Mouse (Mus musculus) midbrain, embryonic 14.5 days (tissue): ENCODE results near the gene Ccdc180. TPM values are rescaled to one million over a fixed set of nuclear protein-coding genes. Genes with fewer than 3 reads are reported as not detected.

Experiments
- ATAC-seq: fragments of 200-750 bp; cut with Nextera tagmentation; 2 replicates; pipeline ENCODE4 v1.8.0; 2017; ENCODE audit warnings: moderate number of reproducible peaks, moderate library complexity; ENCODE audit not compliant: low FRiP score, low TSS enrichment
- DNase-seq: peaks from one replicate; pipeline ENCODE4 v3.0.0-alpha.2; 2015
- H3K27ac ChIP-seq: fragments of 300-500 bp; sonication (generic); replicated peaks from 2 replicates; pipeline ENCODE4 v1.5.1; 2014; ENCODE audit warnings: mild to moderate bottlenecking, low read depth, low read length, moderate library complexity
- H3K27me3 ChIP-seq: fragments of 300-500 bp; sonication (generic); 2 replicates; pipeline ENCODE4 v1.6.1; 2014; ENCODE audit warnings: low read length, control low read depth, mixed read lengths; ENCODE audit not compliant: control insufficient read depth, insufficient read depth
- H3K36me3 ChIP-seq: fragments of 300-500 bp; sonication (generic); 2 replicates; pipeline ENCODE4 v1.6.1; 2014; ENCODE audit warnings: low read length, control low read depth; ENCODE audit not compliant: control insufficient read depth, insufficient read depth
- H3K4me1 ChIP-seq: fragments of 300-500 bp; sonication (generic); 2 replicates; pipeline ENCODE4 v1.6.1; 2014; ENCODE audit warnings: mild to moderate bottlenecking, antibody characterized with exemption, low read length, control low read depth; ENCODE audit not compliant: control insufficient read depth, insufficient read depth
- H3K4me2 ChIP-seq: fragments of 300-500 bp; sonication (generic); 2 replicates; pipeline ENCODE4 v1.6.1; 2014; ENCODE audit warnings: mild to moderate bottlenecking, low read length, moderate library complexity
- H3K4me3 ChIP-seq: fragments of 300-500 bp; sonication (generic); replicated peaks from 2 replicates; pipeline ENCODE4 v1.5.1; 2014; ENCODE audit warnings: low read depth, low read length
- H3K9ac ChIP-seq: fragments of 300-500 bp; sonication (generic); replicated peaks from 2 replicates; pipeline ENCODE4 v1.6.1; 2014; ENCODE audit warnings: mild to moderate bottlenecking, low read length, moderate library complexity
- H3K9me3 ChIP-seq: fragments of 300-500 bp; sonication (generic); 2 replicates; pipeline ENCODE4 v1.6.1; 2016; ENCODE audit warnings: low read length, control low read depth, mixed read lengths; ENCODE audit not compliant: control insufficient read depth
- WGBS: fragments of 180-500 bp; shearing (Covaris S2); extraction: QIAGEN DNeasy Blood & Tissue Kit; methylation state at CpG from one replicate; pipeline ENCODE4 v1.1.7; 2014; 5-methylcytosine and 5-hydroxymethylcytosine counted together
- polyA plus RNA-seq: library from polyadenylated mRNA; unstranded; fragments of >200 nt; fragmentation: Nextera tagmentation; extraction: Ambion mirVana; gene quantifications from 2 replicates; pipeline ENCODE4 v1.2.1, GENCODE M21; 2014

Ccdc180 gene
- polyA plus RNA-seq, 1 experiment from 2014 or later, result 0.14 TPM

DNA sequence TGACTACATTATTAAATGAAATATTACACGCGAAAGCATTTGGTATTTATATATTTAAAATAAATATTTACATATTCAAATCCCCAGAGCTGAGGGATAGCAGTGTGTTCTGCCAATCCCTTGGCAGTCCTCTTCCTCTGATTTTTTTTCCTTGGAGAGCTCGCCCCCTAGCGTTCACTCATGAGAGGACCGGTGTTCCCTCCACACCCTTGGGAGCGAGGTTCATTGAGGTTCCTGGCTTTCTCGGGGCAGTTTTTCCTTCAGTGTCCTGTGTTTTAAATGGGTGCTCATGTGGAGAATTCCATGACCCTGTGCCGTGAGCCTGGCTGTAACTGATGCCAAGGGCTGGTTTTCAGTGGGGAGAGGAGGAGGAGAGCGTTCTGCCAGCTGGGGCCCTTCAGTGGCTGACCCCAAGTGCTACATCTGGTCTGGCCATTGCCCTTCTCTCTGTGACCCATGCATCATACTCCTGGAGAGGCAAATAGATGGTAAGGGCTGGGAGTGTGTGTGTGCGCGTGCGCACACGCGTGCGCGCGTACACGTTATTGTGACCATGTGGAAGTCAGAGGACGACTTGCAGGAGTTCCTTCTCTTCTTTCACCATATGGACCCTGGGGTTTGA, 34.2 kb upstream of the Ccdc180 start:
- H3K4me2 ChIP-seq, result no peak overlapping the region
- 44% methylated on average over 19 of the region's 19 CpGs for WGBS
- no peak; the same call in 1 of the 2 replicates for ATAC-seq

GRCm38 (mm10) chr4:45861160-45861559, 28.9 kb upstream of the Ccdc180 start:
- Histone ChIP-seq H3K9ac (no peak overlapping the region), H3K4me3 (no peak overlapping the region), H3K36me3 (no peaks in the 10 kb centered on the region), H3K4me1 (no peaks in the 10 kb centered on the region), H3K27me3 (no peaks in the 10 kb centered on the region), H3K4me2 (no peak overlapping the region), H3K9me3 (no peaks in the 10 kb centered on the region), H3K27ac (no peak overlapping the region)
- no peak for ATAC-seq
- DNase-seq, result no peak
- WGBS, result 50% methylated on average over 5 of the region's 5 CpGs

More for the DNA sequence above, 34.2 kb upstream of the Ccdc180 start:
- no peaks in the 10 kb centered on the region for H3K36me3 ChIP-seq
- no peak overlapping the region for H3K27ac ChIP-seq
- peak; percentile 89 for DNase-seq
- no peaks in the 10 kb centered on the region for H3K27me3 ChIP-seq
- H3K4me1 ChIP-seq, result no peaks in the 10 kb centered on the region
- H3K9me3 ChIP-seq, result no peaks in the 10 kb centered on the region
- no peak overlapping the region for H3K4me3 ChIP-seq
- no peak overlapping the region for H3K9ac ChIP-seq

GRCm38 (mm10) chr4:45867416-45867815, 22.7 kb upstream of the Ccdc180 start:
- ATAC-seq (no peak), DNase-seq (no peak)
- Histone ChIP-seq H3K27ac (no peak overlapping the region), H3K9ac (no peak overlapping the region), H3K4me3 (no peak overlapping the region), H3K27me3 (no peaks in the 10 kb centered on the region), H3K36me3 (no peaks in the 10 kb centered on the region), H3K4me1 (0 out of 2 replicates have a peak, but pooled peaks cover 4% of the 10 kb centered on the region), H3K9me3 (no peaks in the 10 kb centered on the region), H3K4me2 (no peak overlapping the region)
- WGBS, result 57% methylated on average over 8 of the region's 8 CpGs

GRCm38 (mm10) chr4:45869021-45869815, 20.9 kb upstream of the Ccdc180 start:
- WGBS, result 27% methylated on average over 24 of the region's 24 CpGs
- Histone ChIP-seq H3K36me3 (no peaks in the 10 kb centered on the region), H3K4me2 (peak overlapping the region; percentile 14), H3K4me3 (no peak overlapping the region), H3K27me3 (no peaks in the 10 kb centered on the region), H3K9me3 (no peaks in the 10 kb centered on the region), H3K9ac (no peak overlapping the region), H3K27ac (no peak overlapping the region), H3K4me1 (0 out of 2 replicates have a peak, but pooled peaks cover 4% of the 10 kb centered on the region)
- DNase-seq (peak; percentile 32), ATAC-seq (no peak)

DNA sequence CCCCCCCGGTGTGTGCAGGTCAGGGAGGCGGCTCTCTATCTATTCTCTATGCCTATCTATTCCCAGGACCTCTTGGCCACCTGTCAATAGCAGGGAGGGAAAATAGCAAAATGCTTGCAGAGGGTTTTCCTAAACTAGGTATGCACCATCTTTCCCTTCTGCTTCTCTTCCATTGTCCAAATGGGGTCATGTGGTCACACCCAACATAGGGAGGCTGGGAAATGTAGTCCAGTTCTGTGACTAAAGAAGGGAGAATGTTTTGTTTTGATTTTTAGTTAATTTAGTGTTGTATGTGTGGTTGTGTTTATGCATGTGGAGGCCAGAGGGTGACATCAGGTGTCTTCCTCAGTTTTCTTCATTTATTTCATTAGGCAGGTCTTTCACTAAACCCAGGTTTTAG, 18.0 kb upstream of the Ccdc180 start:
- Histone ChIP-seq H3K36me3 (no peaks in the 10 kb centered on the region), H3K27ac (no peak overlapping the region), H3K4me3 (no peak overlapping the region), H3K4me1 (0 out of 2 replicates have a peak, but pooled peaks cover 4% of the 10 kb centered on the region), H3K4me2 (no peak overlapping the region), H3K9me3 (0 out of 2 replicates have a peak, but pooled peaks cover 7% of the 10 kb centered on the region), H3K9ac (no peak overlapping the region), H3K27me3 (no peaks in the 10 kb centered on the region)
- DNase-seq (no peak), ATAC-seq (no peak)
- WGBS, result 96% methylated on average over 2 of the region's 2 CpGs

DNA sequence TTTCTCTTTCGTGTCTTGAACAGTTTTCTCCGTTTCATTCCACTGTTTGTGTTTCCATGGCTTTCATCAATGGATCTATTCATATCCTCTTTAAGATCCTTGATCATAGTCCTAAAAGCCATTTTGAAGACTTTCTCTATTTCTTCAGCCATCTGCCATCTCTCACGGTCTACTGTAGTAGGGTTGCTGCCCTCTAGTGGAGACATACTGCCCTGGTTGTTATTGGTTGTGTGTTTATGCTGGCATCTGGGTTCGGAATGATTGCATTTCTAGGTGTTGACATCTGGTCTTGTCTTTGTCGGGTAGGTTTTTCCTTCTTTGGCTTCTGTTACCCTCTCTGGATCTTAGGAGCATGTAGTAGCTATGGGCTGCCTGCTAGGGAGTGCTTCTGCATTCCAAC, 11.2 kb upstream of the Ccdc180 start:
- Histone ChIP-seq H3K36me3 (no peaks in the 10 kb centered on the region), H3K9me3 (0 out of 2 replicates have a peak, but pooled peaks cover 7% of the 10 kb centered on the region), H3K4me1 (no peaks in the 10 kb centered on the region), H3K27me3 (no peaks in the 10 kb centered on the region), H3K4me2 (no peak overlapping the region), H3K27ac (no peak overlapping the region), H3K9ac (no peak overlapping the region), H3K4me3 (no peak overlapping the region)
- DNase-seq (peak; percentile 86), ATAC-seq (no peak)
- 42% methylated on average over 5 of the region's 5 CpGs for WGBS

- no peak for DNase-seq
- H3K4me2 ChIP-seq, result no peak overlapping the region
- H3K27ac ChIP-seq, result no peak overlapping the region
- no peaks in the 10 kb centered on the region for H3K4me1 ChIP-seq
- H3K9me3 ChIP-seq, result no peaks in the 10 kb centered on the region
- H3K4me3 ChIP-seq, result no peak overlapping the region
- H3K27me3 ChIP-seq, result no peaks in the 10 kb centered on the region
- ATAC-seq, result no peak
- 90% methylated on average over 9 of the region's 9 CpGs for WGBS
- H3K9ac ChIP-seq, result no peak overlapping the region
- no peaks in the 10 kb centered on the region for H3K36me3 ChIP-seq
Observed at GRCm38 (mm10) chr4:45882521-45882920, 7.6 kb upstream of the Ccdc180 start.

GRCm38 (mm10) chr4:45883250-45883649, 6.9 kb upstream of the Ccdc180 start:
- Histone ChIP-seq H3K4me1 (no peaks in the 10 kb centered on the region), H3K4me3 (no peak overlapping the region), H3K36me3 (no peaks in the 10 kb centered on the region), H3K27me3 (no peaks in the 10 kb centered on the region), H3K27ac (no peak overlapping the region), H3K9me3 (no peaks in the 10 kb centered on the region), H3K4me2 (no peak overlapping the region), H3K9ac (no peak overlapping the region)
- DNase-seq (no peak), ATAC-seq (no peak)
- WGBS, result 91% methylated on average over 16 of the region's 16 CpGs

- Histone ChIP-seq H3K4me3 (no peak overlapping the region), H3K4me1 (peaks cover 7% of the 10 kb centered on the region), H3K4me2 (no peak overlapping the region), H3K9ac (no peak overlapping the region), H3K27me3 (no peaks in the 10 kb centered on the region), H3K36me3 (no peaks in the 10 kb centered on the region), H3K27ac (no peak overlapping the region), H3K9me3 (no peaks in the 10 kb centered on the region)
- DNase-seq (no peak), ATAC-seq (no peak)
- WGBS, result 49% methylated on average over 6 of the region's 6 CpGs
Observed at GRCm38 (mm10) chr4:45889487-45889886, 616 bp upstream of the Ccdc180 start.
